Mouse (Mus musculus): Measurements from ENCODE around the gene Adamts14.

Adamts14 gene

GRCm38 (mm10) chr10:61179927-61180326, 93.3 kb downstream of the Adamts14 start:
- no peak for DNase-seq (ENCODE audit: extremely low spot score)

GRCm38 (mm10) chr10:61178687-61179086, 94.6 kb downstream of the Adamts14 start:
- DNase-seq (ENCODE audit: extremely low spot score) = no peak

GRCm38 (mm10) chr10:61177751-61178150, 95.5 kb downstream of the Adamts14 start:
- DNase-seq (ENCODE audit: extremely low spot score) = no peak

GRCm38 (mm10) chr10:61176221-61176790, 96.9 kb downstream of the Adamts14 start:
- no peak for DNase-seq (ENCODE audit: extremely low spot score)

- peak; percentile 61 for DNase-seq (ENCODE audit: extremely low spot score)
Observed at GRCm38 (mm10) chr10:61175442-61176204, 97.6 kb downstream of the Adamts14 start.

- DNase-seq (ENCODE audit: extremely low spot score) = no peak
Observed at GRCm38 (mm10) chr10:61174711-61175441, 98.4 kb downstream of the Adamts14 start.

- DNase-seq (ENCODE audit: extremely low spot score) = no peak
Observed at GRCm38 (mm10) chr10:61172496-61172895, 100.7 kb downstream of the Adamts14 start.

GRCm38 (mm10) chr10:61171654-61172053, 101.6 kb downstream of the Adamts14 start, which contains the start of gene Tbata:
TSS of gene Tbata (plus strand) at chr10:61171954.
- DNase-seq (ENCODE audit: extremely low spot score) = no peak

GRCm38 (mm10) chr10:61168393-61168792, 104.8 kb downstream of the Adamts14 start:
- no peak for DNase-seq (ENCODE audit: extremely low spot score)

GRCm38 (mm10) chr10:61167333-61168096, 105.7 kb downstream of the Adamts14 start:
- DNase-seq (ENCODE audit: extremely low spot score) = no peak

GRCm38 (mm10) chr10:61162366-61162765, 110.9 kb downstream of the Adamts14 start:
- DNase-seq (ENCODE audit: extremely low spot score) = no peak

- no peak for DNase-seq (ENCODE audit: extremely low spot score)
Observed at GRCm38 (mm10) chr10:61160671-61161070, 112.6 kb downstream of the Adamts14 start.

GRCm38 (mm10) chr10:61160089-61160488, 113.1 kb downstream of the Adamts14 start:
- DNase-seq (ENCODE audit: extremely low spot score) = no peak

GRCm38 (mm10) chr10:61158594-61158993, 114.6 kb downstream of the Adamts14 start:
- no peak for DNase-seq (ENCODE audit: extremely low spot score)

GRCm38 (mm10) chr10:61156453-61156852, 116.8 kb downstream of the Adamts14 start:
- no peak for DNase-seq (ENCODE audit: extremely low spot score)

- no peak for DNase-seq (ENCODE audit: extremely low spot score)
Observed at GRCm38 (mm10) chr10:61155611-61156010, 117.6 kb downstream of the Adamts14 start.

GRCm38 (mm10) chr10:61152131-61152530, 121.1 kb downstream of the Adamts14 start:
- DNase-seq (ENCODE audit: extremely low spot score) = no peak

- DNase-seq (ENCODE audit: extremely low spot score) = no peak
Observed at GRCm38 (mm10) chr10:61150616-61151015, 122.6 kb downstream of the Adamts14 start.

- no peak for DNase-seq (ENCODE audit: extremely low spot score)
Observed at GRCm38 (mm10) chr10:61149476-61149875, 123.8 kb downstream of the Adamts14 start.

- DNase-seq (ENCODE audit: extremely low spot score) = peak; percentile 91
Observed at GRCm38 (mm10) chr10:61147157-61148040, 125.8 kb downstream of the Adamts14 start, which contains the start of gene Sgpl1. TSS of gene Sgpl1 (minus strand) at chr10:61147703.

Data from embryo, embryonic 9.5 days (tissue).